Mouse (Mus musculus): ENCODE results near the gene Slc22a3.

- TF ChIP-seq ETS1 (conservative IDR thresholded peaks at IDR 0.05; ENCODE audit: low read depth, low read length): no peak
- no peak for TF ChIP-seq HCFC1 (IDR thresholded peaks at IDR 0.05; ENCODE audit: low read depth, low read length)
These were observed 122.3 kb downstream of the Slc22a3 start for GRCm38 (mm10) chr17:12385049-12385794.
